Mouse (Mus musculus): ENCODE results near the gene Myo18b.
A peak's percentile ranks its signal among the peaks of the same experiment; 100 is the strongest.

The Myo18b gene

GRCm38 (mm10) chr5:112747306-112747930, 148.7 kb downstream of the Myo18b start:
- DNase-seq (ENCODE audit: low spot score in 2 of 2): no peak

GRCm38 (mm10) chr5:112745176-112745575, 151.0 kb downstream of the Myo18b start:
- DNase-seq (ENCODE audit: low spot score in 2 of 2): no peak

DNA sequence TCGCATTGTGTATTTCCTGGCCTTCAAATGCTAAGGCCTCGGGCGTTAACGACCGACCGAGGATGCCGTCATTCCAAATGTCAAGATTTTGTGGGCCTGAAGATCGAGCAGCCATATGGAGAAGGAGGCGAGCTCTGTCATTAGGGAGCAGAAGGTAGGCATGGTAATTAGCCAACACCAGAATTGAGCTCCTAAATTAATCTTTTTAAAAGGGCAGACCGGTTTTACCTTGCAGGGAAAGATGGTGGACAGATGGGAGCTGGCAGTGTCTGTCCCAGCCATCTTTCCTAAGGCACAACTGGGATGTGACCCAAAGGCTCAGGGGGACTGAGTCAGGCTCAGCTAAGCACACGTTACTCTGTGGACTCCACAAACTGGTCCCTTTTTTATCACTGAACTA, 151.6 kb downstream of the Myo18b start:
- no peak for DNase-seq (ENCODE audit: low spot score in 2 of 2)

- DNase-seq (ENCODE audit: low spot score in 2 of 2): no peak
Observed at GRCm38 (mm10) chr5:112743121-112743520, 153.0 kb downstream of the Myo18b start.

- DNase-seq (ENCODE audit: low spot score in 2 of 2): peak; percentile 53 to 74
Observed at GRCm38 (mm10) chr5:112740651-112741050, 155.5 kb downstream of the Myo18b start.

- DNase-seq (ENCODE audit: low spot score in 2 of 2): no peak
Observed at GRCm38 (mm10) chr5:112735040-112735439, 161.1 kb downstream of the Myo18b start.

DNA sequence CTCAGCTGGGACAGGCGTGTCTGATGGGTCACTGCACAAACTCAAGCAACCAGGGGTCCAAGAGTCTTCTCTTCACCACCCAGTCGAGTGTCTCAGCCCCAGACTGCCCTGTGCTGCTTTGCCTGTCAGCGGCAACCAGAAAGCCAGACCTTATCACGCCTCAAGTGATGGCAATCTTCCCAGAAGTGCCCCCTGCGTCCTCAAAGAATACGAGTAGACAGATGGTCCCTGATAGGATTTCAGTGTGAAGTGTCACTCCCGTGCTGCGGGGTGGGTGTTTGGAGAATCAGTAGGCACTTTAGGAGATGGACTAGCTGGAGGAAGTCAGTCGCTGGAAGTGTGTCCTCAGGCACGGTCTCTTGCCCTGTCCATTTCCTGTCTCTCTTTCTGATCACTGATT, 165.6 kb downstream of the Myo18b start:
- DNase-seq (ENCODE audit: low spot score in 2 of 2): no peak

DNA sequence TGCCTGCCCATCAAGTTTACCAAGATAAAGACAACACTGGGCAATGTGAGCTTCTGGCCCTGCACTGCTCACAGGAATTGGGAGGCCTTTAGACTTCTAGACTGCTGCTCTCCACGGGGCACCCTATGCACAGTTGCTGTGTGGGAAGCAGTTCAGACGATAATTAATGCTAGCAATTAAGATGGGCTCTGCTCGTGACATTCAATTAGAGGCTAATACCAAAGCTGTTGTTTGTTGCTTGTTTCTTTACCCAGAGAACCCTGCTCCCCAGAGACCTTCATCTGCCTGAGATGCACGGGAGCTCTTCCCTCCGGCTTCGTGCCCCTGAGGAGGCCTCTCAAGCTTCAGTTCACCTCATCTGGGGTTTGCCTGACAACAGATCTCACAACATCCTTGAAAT, 167.7 kb downstream of the Myo18b start:
- no peak for DNase-seq (ENCODE audit: low spot score in 2 of 2)

- DNase-seq (ENCODE audit: low spot score in 2 of 2): no peak
Observed at GRCm38 (mm10) chr5:112718655-112719306, 177.4 kb downstream of the Myo18b start.

DNA sequence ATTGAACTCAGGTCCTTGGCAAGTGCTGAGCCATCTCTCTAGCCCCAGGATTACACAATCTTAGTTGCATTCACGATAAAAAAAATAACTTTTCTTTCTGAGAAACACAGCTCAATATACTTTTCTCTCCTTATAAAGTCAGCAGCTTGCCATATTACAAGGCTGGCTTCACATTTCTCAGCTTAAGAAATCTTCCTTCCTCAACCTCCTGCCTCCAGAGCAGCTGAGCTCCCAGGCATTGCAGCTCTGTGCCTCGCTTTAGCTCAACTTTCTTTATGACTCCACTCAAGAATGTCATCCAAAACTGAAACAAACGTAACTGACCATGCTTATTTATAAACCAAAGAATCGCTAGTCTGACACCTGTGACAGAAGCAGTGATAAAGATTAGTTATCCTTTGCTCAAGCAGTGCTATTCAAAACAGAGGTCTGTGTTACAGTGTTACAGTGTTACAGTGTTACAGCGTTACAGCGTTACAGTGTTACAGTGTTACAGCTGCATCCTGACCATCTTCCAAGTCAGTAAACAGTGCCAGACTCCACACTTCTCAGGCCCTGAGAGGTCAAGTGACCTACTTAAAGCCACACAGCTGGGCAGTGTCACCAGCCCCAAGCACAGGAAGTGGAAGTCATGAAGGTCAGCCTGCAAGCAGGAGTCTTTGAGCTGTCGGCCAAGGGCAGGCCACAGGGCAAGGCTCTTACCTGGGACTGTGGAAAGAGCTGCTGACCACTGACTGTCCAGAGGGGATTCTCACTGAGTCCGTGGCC, 181.3 kb downstream of the Myo18b start:
- DNase-seq (ENCODE audit: low spot score in 2 of 2): no peak

DNA sequence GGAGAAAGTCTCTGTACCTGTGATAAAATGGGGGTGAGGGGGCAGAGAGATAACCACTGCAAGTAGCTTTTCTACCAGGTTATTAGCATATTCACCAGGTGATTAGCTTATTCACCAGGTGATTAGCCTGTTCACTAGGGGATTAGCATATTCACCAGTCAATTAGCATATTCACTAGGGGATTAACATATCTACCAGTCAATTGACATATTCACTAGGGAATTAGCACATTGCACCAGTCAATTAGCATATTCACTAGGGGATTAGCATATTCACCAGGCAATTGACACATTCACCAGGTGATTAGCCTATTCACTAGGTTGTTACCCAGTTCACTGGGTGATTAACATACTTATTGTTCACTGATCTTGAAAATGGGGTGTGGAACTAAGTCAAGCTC, 186.3 kb downstream of the Myo18b start:
- DNase-seq (ENCODE audit: low spot score in 2 of 2): no peak

DNA sequence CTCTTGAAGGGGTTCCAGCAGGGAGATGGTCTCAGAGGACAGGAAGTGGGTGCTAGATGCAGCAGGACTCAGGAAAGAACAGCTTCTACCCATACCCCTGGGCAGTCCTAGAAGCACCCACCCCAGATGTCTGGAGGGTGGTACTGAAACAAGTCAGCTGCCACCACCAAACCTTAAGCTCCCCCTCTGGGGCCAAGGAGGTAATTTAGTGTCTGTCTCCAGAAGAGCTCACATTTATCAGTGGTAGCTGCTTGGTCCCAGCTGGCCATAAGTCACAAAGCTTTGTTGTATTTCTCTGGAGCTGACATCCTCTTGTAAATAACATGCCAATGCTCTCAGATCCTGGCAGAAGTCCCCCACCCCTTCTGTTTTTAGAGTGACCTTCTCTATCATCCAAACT, 187.7 kb downstream of the Myo18b start:
- DNase-seq (ENCODE audit: low spot score in 2 of 2): no peak

GRCm38 (mm10) chr5:112707478-112707877, 188.7 kb downstream of the Myo18b start:
- DNase-seq (ENCODE audit: low spot score in 2 of 2): no peak

GRCm38 (mm10) chr5:112700794-112701193, 195.4 kb downstream of the Myo18b start:
- DNase-seq (ENCODE audit: low spot score in 2 of 2): peak; percentile 52 to 66

- peak in 1 of 2 experiments; percentile 45 for DNase-seq (ENCODE audit: low spot score in 2 of 2)
Observed at GRCm38 (mm10) chr5:112696683-112697082, 199.5 kb downstream of the Myo18b start.

- no peak for DNase-seq (ENCODE audit: low spot score in 2 of 2)
Observed at GRCm38 (mm10) chr5:112695254-112695711, 200.9 kb downstream of the Myo18b start.

- DNase-seq (ENCODE audit: low spot score in 2 of 2): peak; percentile 57 to 78
Observed at GRCm38 (mm10) chr5:112693286-112693849, 202.8 kb downstream of the Myo18b start.

GRCm38 (mm10) chr5:112687100-112687818, 208.9 kb downstream of the Myo18b start:
- no peak for DNase-seq (ENCODE audit: low spot score in 2 of 2)

GRCm38 (mm10) chr5:112686309-112687099, 209.7 kb downstream of the Myo18b start:
- no peak for DNase-seq (ENCODE audit: low spot score in 2 of 2)

GRCm38 (mm10) chr5:112679251-112679650, 216.9 kb downstream of the Myo18b start:
- DNase-seq (ENCODE audit: low spot score in 2 of 2): no peak

- DNase-seq (ENCODE audit: low spot score in 2 of 2): no peak
Observed at GRCm38 (mm10) chr5:112678153-112678552, 218.0 kb downstream of the Myo18b start.

Measured in frontal cortex, postnatal 36 days (tissue).